Mouse (Mus musculus): ENCODE data around the gene Zic2.

The Zic2 gene

DNA sequence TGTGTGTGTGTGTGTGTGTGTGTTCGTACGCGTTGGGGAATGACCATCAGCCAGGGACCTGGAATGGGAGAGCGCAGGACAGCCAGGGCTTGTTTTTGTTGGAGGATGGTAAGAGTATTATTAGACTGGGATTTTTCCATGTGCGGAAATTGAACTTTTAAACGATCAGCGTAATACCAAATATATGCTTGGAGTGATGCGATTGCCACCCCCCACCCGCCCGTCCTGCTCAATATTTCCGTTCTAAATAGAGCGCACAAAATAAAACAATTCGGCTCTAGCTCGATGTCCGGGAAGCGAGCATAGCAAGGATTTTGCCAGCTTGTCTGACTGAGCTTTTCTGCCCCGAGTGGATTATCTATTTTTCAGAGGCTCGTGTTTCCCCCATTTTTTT is 1.6 kb downstream of the Zic2 start:
- DNase-seq (ENCODE audit: low read depth, low spot score), result no peak

DNA sequence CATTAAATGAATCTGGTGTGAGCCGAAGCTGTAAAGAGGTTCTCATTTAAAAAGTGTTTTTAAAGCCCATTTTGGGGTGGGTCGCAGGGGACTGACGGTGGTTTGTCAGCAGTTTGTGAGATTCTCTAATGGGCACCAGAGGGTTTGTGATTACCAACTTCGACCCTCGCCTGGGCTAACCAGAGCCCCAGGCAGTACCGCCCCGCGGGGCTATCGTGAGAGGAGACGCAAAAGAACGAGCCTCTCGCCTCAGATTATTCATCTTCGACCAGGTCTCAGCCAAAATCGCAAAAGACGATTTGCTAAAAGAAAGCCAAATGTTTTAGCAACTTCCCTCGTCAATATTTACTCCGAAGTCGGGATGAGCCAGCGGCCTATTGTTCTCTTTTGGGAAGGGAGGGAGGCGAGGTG is 2.0 kb downstream of the Zic2 start:
- DNase-seq (ENCODE audit: low read depth, low spot score), result no peak

DNA sequence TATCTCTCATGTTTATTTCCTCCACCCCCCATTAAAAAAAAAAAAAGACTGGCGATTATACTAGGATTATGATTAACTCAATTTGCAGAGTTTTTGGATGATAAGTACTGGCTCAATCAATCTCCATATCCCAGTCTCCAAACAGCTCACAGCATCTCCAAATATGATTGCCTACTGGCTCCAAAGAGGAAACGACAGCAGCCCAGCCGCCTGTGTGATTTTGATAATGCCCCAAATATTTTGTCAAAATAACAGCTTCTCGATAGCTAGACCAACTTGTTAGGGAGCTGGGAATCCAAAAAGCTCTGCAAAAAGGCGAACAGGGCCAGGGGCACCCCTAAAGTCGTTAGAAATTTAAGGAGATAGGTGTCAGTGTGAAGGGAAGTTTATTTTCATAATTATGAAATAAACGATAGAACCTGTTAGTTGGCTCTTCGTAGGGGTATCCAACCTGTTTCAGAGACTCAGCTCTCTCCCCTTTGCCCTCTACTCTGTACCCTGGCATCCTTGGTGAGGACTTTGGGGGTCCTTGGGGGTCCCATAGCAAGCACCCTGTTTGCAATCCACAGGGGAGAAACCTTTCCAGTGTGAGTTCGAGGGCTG is 2.8 kb downstream of the Zic2 start:
- DNase-seq (ENCODE audit: low read depth, low spot score), result no peak

DNA sequence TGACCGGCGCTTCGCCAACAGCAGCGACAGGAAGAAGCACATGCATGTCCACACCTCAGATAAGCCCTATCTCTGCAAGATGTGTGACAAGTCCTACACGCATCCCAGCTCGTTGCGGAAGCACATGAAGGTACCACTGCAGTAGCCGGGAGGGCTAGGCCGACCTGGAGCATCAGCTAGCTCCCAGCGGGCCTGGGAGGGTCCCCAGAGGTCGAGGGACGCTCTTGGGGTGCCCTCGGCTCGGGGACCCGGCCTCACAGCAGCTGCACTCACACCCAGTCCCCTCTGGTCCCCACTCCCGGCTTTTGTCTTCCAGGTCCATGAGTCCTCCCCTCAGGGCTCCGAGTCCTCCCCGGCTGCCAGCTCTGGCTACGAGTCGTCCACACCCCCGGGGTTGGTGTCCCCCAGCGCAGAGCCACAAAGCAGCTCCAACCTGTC is 3.4 kb downstream of the Zic2 start:
- DNase-seq (ENCODE audit: low read depth, low spot score), result no peak

DNA sequence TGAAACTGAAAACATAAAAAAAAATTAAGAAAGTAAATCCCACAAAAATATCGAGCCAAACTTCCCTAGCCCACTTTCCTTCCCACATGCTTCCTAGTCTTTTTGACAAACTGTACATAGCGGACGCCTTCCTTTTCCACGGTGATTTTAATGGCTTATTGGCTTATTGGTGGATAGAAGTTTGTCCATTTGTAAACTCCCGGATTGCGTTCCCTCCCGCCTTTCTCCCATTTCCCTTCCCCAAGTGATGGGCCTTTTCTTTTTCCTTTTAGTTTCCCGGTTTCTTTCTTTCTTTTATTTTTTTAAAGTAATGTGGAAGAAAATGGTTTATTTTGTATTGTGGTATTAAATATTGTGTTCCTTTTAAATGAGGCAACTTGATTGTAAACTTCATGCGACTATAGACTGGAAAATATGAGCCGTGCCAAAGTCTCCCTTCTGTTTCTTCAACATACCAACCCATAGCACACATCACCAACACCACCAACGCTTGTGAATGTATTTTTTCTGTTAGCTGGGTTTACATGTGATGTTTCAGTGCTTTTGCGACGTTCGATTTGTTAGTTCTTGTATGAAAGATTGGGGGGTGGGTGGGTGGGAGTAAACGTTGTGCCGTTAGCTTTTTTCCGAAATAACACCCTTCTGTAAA is 4.3 kb downstream of the Zic2 start:
- no peak for DNase-seq (ENCODE audit: low read depth, low spot score)

DNA sequence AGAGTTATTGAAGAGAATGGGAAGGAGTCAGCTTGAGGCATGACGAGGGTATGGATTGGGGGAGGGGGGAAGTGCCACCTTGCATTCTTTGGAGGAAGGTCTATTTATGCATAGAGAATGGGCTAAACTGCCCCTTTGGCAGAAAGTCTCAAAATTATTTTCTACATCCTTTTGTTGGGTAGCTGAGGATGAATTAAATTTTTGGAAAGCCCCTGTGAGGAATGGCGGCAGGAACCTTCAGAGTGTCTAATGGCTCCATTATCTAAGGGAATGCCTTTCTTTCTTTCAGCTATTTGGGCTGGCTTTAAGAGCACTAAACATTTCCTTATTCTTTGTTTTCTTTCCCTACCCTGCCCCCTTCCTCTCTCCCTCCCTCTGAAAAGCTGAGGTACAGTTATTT is 5.1 kb downstream of the Zic2 start:
- no peak for DNase-seq (ENCODE audit: low read depth, low spot score)

DNA sequence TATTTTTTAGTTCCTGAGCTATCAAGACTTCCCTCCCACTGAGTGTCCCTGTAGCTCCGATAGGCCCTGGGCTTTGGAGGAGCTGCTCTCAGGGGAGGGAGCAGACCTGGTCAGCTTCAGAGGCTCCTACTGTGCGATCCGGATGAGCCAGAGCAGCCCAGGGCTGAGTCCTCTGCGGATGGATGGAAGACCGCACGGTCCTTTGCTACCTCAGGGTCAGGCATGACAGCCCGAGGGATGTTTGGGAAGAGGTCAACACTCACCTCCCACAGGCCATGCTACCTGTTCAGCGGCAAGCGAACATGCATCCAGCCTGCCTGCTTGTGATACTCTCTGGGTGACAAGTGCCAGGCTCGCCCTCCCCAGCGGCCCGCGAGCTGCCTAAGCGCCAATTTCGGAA is 5.9 kb downstream of the Zic2 start:
- no peak for DNase-seq (ENCODE audit: low read depth, low spot score)

DNA sequence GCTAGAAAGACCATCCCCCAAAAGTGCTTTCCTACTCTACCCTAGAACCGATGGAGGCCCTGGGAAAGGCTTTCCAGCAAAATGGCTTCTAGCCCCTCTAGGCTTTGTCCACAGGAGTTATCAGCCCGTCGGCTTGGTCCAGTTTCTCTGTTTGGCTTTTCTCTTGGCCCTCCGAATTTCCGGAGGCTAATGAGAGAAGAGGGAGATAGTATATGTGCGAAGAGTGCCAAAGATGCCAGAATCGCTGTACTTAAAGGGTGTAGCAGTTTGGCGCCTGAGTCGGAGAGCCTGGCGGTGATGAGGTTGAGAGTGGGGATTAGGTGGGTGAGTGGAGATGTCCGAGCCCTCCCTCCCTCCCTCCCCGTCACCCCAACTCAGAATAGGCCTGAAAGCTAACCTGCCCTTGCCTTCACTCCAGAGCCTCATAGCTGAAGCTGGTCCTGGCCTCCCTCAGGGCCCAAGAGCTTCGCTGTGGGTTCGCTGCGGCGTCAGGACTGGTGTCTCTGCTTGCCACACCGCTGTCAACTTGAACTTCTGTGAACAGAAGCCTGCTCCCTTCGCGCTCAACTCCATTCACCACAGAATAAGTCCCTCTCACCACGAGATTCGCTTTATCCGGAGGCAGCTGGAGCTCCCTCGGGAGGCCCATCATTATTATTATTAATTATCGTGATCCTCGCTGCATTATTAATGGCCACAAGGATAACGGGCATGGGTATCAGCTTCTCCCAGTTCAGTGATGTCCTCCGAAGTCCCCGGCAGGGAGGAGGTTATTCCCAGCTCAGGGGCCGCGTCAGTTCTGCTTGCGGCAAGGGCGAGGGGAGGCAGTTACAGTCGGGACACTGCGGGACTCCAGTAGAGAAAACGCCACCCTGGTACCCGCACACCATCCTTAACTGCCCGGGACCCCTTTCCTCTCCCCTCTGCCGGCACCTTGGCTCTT is 7.1 kb downstream of the Zic2 start:
- no peak for DNase-seq (ENCODE audit: low read depth, low spot score)

DNA sequence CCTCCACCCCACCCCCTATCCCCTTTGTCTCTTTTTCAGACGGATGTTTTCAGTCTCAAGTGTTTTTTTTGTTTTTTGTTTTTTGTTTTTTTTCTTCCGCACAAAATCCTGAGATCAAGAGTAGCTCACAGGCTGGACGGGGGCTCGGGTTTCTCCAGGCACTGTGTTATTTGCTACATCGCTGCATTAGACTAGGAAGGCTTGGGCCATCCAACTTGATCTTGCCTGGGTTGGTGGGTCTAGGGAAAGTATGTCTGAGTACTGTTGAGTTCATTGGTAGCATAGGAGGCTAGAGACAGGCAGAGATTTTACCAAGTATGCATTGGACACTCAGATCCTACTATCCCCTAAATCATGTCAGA is 7.8 kb downstream of the Zic2 start:
- no peak for DNase-seq (ENCODE audit: low read depth, low spot score)

DNA sequence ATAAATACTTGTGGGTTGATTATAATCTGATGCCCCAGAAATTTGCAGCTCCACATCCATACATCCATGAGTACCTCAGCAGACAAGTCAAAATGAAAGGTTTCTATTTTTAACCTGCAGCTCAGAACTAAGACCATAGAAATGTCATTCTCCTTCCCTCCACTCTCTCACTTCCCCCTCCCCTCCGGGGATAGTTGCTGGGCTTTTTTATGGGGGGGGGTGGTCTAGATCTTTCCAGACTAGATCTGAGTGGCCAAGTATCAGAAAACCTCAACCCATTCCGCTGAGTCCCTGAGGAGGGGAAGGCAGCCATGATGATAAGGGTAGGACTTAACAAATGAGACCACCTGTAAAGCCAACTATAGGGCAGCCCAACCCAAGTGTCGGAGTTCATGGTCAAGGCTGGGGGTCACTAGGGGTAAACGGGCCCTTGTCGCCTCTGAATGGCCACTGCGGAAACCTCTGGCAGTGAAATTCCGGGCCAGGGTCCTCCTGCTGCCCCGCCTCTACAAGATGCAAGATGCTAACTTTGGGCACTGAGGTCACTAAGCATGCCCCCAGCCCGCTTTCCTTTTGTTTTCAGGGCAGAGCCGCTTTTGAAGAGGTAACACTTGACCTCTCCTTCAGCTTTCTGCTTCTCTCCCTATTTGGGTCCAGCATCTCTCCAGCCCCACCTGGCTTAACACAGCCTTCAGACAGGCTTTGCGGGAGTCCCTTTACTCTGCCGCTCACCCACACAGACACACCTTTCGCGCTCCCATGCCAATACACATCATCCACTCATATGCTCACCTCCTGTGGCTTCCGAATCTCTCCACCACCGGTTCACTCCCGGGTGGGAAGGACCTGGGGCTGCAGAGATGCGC is 8.6 kb downstream of the Zic2 start:
- DNase-seq (ENCODE audit: low read depth, low spot score), result no peak

DNA sequence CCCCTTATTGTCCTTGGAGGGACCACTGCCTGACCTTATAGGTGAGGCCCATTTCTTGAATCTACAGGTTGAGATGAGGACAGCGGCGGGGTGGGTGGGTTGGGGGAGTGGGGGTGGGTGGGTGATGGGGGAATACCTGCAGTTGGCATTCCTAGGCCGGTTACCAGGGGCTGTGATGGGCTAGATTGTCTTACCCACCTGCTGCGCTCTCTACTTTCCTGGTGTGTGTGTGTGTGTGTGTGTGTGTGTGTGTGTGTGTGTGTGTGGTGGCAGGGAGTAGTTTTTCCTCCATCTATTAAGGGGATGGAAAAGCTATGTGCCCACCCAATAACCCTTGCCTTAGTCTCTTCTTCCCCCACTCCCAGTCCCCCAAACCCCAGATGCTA is 9.2 kb downstream of the Zic2 start:
- no peak for DNase-seq (ENCODE audit: low read depth, low spot score)

DNA sequence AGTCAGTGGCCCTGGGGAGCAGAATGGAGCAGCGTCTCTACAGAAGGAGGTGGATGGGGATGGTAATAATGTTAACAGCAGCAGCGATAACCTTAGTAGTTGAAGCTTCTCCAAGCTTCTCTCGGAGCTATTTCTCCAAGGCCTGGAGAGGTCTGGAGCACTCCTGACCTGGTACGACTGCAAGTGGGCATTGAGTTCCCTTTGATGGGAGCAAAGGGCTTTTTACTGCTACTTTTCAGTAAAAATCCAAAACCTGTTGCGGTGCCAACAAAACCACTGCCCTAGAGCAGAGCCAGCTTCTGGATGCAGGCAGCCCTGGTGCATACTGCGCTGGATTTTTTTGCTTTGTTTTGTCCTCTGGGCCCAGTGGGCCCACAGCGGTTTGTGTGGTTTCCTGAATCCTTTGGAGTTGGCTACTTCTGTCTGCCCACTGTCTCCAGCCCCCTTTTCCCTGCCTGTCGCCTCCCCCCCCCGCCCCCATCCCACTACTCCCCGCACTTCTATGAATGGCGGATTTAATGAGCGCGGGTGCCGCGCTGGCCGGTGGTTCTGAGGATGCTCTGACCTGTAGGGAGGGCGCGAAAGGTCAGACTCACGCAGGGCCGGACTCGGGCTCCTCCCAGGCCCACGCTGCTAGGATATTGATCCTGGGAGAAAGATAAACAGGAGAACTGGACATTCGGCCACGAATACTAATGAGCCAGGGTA is 9.8 kb downstream of the Zic2 start:
- no peak for DNase-seq (ENCODE audit: low read depth, low spot score)

DNA sequence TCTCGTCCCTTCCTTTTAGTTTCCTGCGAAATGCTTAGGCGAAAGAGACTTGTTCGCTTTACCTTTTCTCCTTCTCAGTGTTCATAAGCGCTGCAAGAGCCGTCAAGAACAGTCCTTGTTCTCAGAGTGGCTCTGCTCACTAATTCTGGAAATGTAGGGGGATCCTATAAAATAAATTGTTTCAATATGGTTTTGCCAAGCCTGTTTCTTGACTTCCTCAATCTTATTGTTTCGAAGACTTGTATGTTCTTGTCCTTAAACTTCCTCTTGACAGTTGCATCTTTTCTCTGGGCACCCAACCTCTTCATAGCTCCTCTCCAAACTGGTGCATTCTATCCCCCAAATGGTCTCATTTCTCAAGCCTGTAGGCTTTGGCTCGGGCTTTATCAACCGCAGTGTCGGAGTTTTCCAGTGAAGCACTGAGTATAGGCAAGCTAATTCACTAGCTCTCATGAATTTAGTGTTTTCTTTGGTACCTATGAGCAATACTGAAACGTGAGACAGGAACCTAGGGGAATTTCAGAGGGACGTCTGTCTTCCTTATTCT is 10.5 kb downstream of the Zic2 start:
- DNase-seq (ENCODE audit: low read depth, low spot score), result peak; percentile 72

DNA sequence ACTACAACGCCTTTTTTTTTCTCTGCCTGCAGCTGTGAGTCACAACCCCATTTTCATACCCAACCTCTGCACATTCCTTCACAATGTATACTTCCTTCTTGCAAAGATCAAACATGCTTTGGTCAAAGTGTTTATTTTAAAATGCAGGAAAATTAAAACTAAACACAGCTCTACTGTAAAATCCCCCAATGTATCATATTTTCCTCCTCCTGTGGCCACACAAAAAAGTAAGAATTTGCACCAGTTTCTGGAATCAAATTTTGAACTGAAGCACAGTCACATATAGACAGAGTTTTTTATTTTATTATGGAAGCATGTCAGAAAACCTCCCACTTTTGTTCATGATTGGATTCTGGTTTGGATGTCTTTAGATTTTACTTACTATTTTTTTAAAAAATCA is 11.4 kb downstream of the Zic2 start:
- DNase-seq (ENCODE audit: low read depth, low spot score), result no peak

DNA sequence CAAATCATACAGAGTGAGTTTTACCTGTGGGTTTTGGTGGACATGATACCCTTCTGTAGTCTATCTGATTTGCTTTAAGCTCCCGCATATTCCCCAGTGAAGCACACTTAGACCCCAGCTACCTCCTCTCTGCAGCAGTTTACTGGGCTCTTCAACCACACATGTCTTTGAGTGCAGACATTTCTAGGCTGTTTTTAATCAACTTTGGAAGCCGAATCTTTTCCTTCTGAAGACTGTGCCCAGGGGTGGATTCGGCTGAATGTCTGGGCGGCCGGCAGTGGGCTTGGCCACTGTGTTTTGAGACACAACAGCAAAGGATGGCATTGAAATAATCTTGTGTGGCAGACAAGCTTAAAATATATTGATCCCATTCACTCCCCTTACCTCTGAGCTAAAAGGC is 12.1 kb downstream of the Zic2 start:
- DNase-seq (ENCODE audit: low read depth, low spot score), result no peak

DNA sequence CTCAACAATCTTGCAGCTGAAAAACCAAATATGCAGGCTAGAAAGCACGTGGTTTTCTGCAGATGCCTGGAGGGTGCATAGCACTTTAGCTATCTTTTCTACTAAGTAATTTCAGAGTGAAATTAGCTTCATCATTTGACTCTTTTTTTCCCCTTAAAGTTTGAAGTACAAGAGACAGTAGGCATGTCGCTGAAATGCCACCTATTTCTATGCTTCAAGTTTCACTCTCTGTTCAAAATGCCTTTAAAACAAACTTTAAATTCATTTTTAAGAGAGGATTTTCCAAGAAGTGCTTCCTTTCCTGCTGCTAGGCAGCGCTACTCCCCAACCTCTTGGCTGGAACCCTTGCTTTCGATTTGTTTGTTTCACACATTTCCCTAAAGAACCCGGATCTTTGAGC is 13.8 kb downstream of the Zic2 start:
- no peak for DNase-seq (ENCODE audit: low read depth, low spot score)

DNA sequence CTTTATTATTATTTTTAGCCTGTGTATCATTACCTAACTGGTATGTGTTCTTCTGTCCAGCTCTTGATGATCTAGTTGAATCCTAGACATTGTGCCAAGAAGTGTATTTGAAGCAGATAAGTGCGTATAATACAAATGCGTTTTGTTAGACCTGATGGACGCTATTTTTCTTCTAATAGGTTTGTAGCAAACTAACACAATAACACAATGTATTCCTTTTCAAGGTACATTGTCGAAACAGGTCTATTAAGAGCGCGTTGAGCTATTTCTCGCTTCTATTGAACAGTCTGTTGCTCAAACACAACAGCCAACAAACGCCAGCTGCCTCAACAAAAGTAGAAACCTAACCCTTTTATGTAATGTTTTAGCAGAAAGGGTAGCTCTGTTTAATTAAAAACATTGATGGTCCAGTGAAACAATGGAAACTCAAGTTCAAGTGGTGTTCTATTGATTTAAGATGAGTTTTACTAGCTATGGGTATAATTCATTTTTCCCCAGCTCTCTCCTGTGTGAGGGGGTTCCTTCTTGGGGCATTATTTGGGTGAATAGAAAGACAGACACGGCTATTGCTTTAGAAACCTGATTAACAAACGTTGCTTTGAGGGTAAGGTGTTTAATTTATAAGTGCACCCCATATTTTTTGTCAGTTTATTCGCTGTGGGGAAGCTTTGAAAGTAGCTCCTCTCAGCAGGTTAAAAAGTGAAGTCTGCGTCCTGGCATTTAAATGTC is 14.6 kb downstream of the Zic2 start:
- DNase-seq (ENCODE audit: low read depth, low spot score), result no peak

DNA sequence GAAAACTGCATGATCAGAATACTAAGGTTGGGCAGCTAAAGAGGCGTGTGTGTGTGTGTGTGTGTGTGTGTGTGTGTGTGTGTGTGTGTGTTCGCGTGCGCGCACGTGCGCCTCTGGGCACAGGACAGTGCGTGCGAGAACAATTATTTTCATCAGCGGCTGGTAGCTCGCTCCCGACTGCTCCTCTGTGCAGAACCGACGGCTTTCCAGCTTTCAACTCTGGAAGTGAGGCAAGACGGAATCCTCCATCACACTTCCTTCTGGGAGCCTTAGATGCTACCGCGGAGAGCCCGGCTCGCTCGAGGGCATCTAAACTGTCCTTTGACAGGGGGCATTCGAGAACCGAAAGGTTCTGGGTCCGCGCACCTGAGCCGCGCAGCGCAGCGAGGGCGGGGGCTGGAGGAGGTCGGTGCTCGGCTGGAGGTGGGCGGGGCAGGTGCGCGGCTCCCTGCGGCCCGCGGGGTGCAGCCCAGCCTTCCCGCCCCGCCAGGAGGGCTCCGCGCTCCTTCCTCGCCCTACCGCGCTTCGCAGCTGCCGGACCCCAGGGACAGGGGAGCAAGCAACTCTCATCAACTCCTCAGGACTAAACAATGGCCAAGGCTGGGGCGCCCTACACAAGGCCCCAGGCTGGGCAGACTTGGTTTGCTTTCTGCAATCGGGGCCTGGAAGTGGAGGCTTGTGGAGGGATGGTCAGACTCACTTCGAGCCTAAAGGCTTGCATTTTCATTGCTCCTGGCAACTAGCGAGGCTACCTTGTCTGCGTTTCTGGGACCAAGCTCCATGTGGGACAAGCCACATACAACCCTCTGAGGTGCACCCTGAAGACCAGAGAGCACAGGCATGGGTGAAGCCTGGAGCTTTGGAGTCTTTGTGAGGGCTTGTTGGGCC is 15.4 kb downstream of the Zic2 start, which contains the start of gene Gm10837:
Gene Gm10837 (plus strand): TSS at position 146 of the 888 bp plus-strand sequence.
- no peak for DNase-seq (ENCODE audit: low read depth, low spot score)

DNA sequence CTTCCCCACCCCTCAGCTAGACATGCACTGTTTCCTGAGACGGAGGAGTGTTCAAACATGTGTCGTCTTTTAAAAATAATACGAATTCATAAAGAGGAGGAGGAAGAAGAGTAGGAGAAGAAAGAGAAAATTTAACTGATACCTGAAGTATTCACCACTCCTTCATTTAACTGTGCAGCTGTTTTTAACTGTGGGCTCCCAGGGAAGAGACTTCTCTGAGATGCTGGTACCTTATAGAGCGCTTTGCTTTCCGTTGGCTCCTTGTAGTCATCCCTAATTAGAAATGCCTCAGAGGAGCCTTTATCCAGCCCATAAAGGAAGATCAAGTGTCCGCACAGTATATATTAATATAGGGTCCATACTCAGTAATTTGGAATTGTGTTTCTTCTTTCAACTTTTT is 16.3 kb downstream of the Zic2 start:
- DNase-seq (ENCODE audit: low read depth, low spot score), result no peak
